Mouse (Mus musculus): ENCODE data around the gene Slc6a5. TPM values are rescaled to one million over a fixed set of nuclear protein-coding genes. Genes with fewer than 3 reads are reported as not detected.
"Not testable (repeated sequence)": the region's sequence is repeated elsewhere in the genome, so short reads cannot be mapped to it uniquely, and the experiment has no call there.

Slc6a5 gene
- polyA plus RNA-seq, 1 experiment from 2014 or later = 0.13 TPM

- Histone ChIP-seq H3K27ac (no peak overlapping the region), H3K9me3 (no peaks in the 10 kb centered on the region), H3K9ac (no peak overlapping the region), H3K36me3 (no peaks in the 10 kb centered on the region), H3K27me3 (peaks cover 86% of the 10 kb centered on the region), H3K4me1 (no peaks in the 10 kb centered on the region), H3K4me2 (replicated peaks) (no peak overlapping the region), H3K4me3 (no peak overlapping the region)
- under 1% methylated on average over 11 of the region's 11 CpGs for WGBS
- no peak for ATAC-seq (ENCODE audit: insufficient number of reproducible peaks, insufficient read depth, low FRiP score, low TSS enrichment)
Observed at GRCm38 (mm10) chr7:49915471-49915870, 5.5 kb downstream of the Slc6a5 start.

GRCm38 (mm10) chr7:49919494-49919893 lies 9.5 kb downstream of the Slc6a5 start:
- no peak overlapping the region for H3K4me3 ChIP-seq
- no peaks in the 10 kb centered on the region for H3K9me3 ChIP-seq
- WGBS = 90% methylated on average over 4 of the region's 4 CpGs
- no peak overlapping the region for H3K27ac ChIP-seq
- H3K4me2 ChIP-seq (replicated peaks) = no peak overlapping the region
- ATAC-seq (ENCODE audit: insufficient number of reproducible peaks, insufficient read depth, low FRiP score, low TSS enrichment) = no peak
- H3K4me1 ChIP-seq = no peaks in the 10 kb centered on the region
- no peaks in the 10 kb centered on the region for H3K36me3 ChIP-seq
- peaks cover 45% of the 10 kb centered on the region for H3K27me3 ChIP-seq
- H3K9ac ChIP-seq = no peak overlapping the region

- Histone ChIP-seq H3K9ac (no peak overlapping the region), H3K27ac (no peak overlapping the region), H3K9me3 (no peaks in the 10 kb centered on the region), H3K4me2 (replicated peaks) (no peak overlapping the region), H3K27me3 (peaks cover 34% of the 10 kb centered on the region), H3K4me3 (no peak overlapping the region), H3K4me1 (no peaks in the 10 kb centered on the region), H3K36me3 (no peaks in the 10 kb centered on the region)
- ATAC-seq (ENCODE audit: insufficient number of reproducible peaks, insufficient read depth, low FRiP score, low TSS enrichment) = no peak
- 83% methylated on average over 4 of the region's 4 CpGs for WGBS
Observed at GRCm38 (mm10) chr7:49920751-49921150, 10.8 kb downstream of the Slc6a5 start.

- WGBS = 46% methylated on average over 4 of the region's 4 CpGs
- H3K9ac ChIP-seq = no peak overlapping the region
- H3K4me3 ChIP-seq = no peak overlapping the region
- H3K36me3 ChIP-seq = no peaks in the 10 kb centered on the region
- H3K27me3 ChIP-seq = peaks cover 15% of the 10 kb centered on the region
- H3K4me1 ChIP-seq = no peaks in the 10 kb centered on the region
- no peak overlapping the region; the same call in 1 of the 2 replicates for H3K4me2 ChIP-seq (replicated peaks)
- H3K27ac ChIP-seq = no peak overlapping the region
- ATAC-seq (ENCODE audit: insufficient number of reproducible peaks, insufficient read depth, low FRiP score, low TSS enrichment) = 0 out of 2 replicates have a peak, but pooled peaks have one; percentile 32
- H3K9me3 ChIP-seq = no peaks in the 10 kb centered on the region
Observed at GRCm38 (mm10) chr7:49922928-49923327, 13.0 kb downstream of the Slc6a5 start.

GRCm38 (mm10) chr7:49923376-49923775 lies 13.4 kb downstream of the Slc6a5 start:
- H3K9ac ChIP-seq = no peak overlapping the region
- no peak overlapping the region; the same call in 1 of the 2 replicates for H3K4me2 ChIP-seq (replicated peaks)
- WGBS = 1% methylated on average over 13 of the region's 13 CpGs
- H3K4me1 ChIP-seq = no peaks in the 10 kb centered on the region
- H3K4me3 ChIP-seq = no peak overlapping the region
- no peak overlapping the region for H3K27ac ChIP-seq
- ATAC-seq (ENCODE audit: insufficient number of reproducible peaks, insufficient read depth, low FRiP score, low TSS enrichment) = no peak; the same call in 1 of the 2 replicates
- H3K36me3 ChIP-seq = no peaks in the 10 kb centered on the region
- H3K27me3 ChIP-seq = peaks cover 10% of the 10 kb centered on the region
- no peaks in the 10 kb centered on the region for H3K9me3 ChIP-seq

GRCm38 (mm10) chr7:49928571-49928970 lies 18.6 kb downstream of the Slc6a5 start:
- no peaks in the 10 kb centered on the region for H3K36me3 ChIP-seq
- H3K27me3 ChIP-seq = peaks cover 9% of the 10 kb centered on the region; the same call in 1 of the 2 replicates
- no peak for ATAC-seq (ENCODE audit: insufficient number of reproducible peaks, insufficient read depth, low FRiP score, low TSS enrichment)
- 36% methylated on average over 3 of the region's 3 CpGs for WGBS
- no peaks in the 10 kb centered on the region for H3K9me3 ChIP-seq
- no peak overlapping the region for H3K9ac ChIP-seq
- no peak overlapping the region for H3K4me3 ChIP-seq
- no peak overlapping the region for H3K4me2 ChIP-seq (replicated peaks)
- no peaks in the 10 kb centered on the region for H3K4me1 ChIP-seq
- H3K27ac ChIP-seq = no peak overlapping the region

GRCm38 (mm10) chr7:49929999-49930398 lies 20.1 kb downstream of the Slc6a5 start:
- no peak for ATAC-seq (ENCODE audit: insufficient number of reproducible peaks, insufficient read depth, low FRiP score, low TSS enrichment)
- Histone ChIP-seq H3K9me3 (no peaks in the 10 kb centered on the region), H3K4me1 (no peaks in the 10 kb centered on the region), H3K4me3 (no peak overlapping the region), H3K36me3 (no peaks in the 10 kb centered on the region), H3K9ac (no peak overlapping the region), H3K4me2 (replicated peaks) (no peak overlapping the region), H3K27ac (no peak overlapping the region), H3K27me3 (peaks cover 9% of the 10 kb centered on the region; the same call in 1 of the 2 replicates)
- WGBS = 53% methylated on average over 4 of the region's 4 CpGs

GRCm38 (mm10) chr7:49933386-49934115 lies 23.6 kb downstream of the Slc6a5 start:
- not testable (repeated sequence) for ATAC-seq (ENCODE audit: insufficient number of reproducible peaks, insufficient read depth, low FRiP score, low TSS enrichment); H3K27ac ChIP-seq; H3K4me3 ChIP-seq; H3K27me3 ChIP-seq; H3K36me3 ChIP-seq; H3K9me3 ChIP-seq; H3K9ac ChIP-seq; H3K4me1 ChIP-seq; H3K4me2 ChIP-seq (replicated peaks)
- 81% methylated on average over 14 of the region's 14 CpGs for WGBS

GRCm38 (mm10) chr7:49936821-49937220 lies 26.9 kb downstream of the Slc6a5 start:
- WGBS = 77% methylated on average over 3 of the region's 3 CpGs
- no peak overlapping the region for H3K27ac ChIP-seq

GRCm38 (mm10) chr7:49942023-49942422 lies 32.1 kb downstream of the Slc6a5 start:
- H3K4me2 ChIP-seq (replicated peaks) = no peak overlapping the region
- no peaks in the 10 kb centered on the region for H3K36me3 ChIP-seq
- 55% methylated on average over 3 of the region's 3 CpGs for WGBS
- no peak overlapping the region for H3K27ac ChIP-seq
- no peak overlapping the region for H3K9ac ChIP-seq
- ATAC-seq (ENCODE audit: insufficient number of reproducible peaks, insufficient read depth, low FRiP score, low TSS enrichment) = peak; percentile 49; the same call in 1 of the 2 replicates
- H3K4me1 ChIP-seq = no peaks in the 10 kb centered on the region
- no peaks in the 10 kb centered on the region for H3K27me3 ChIP-seq
- H3K4me3 ChIP-seq = no peak overlapping the region
- no peaks in the 10 kb centered on the region for H3K9me3 ChIP-seq

More at GRCm38 (mm10) chr7:49936821-49937220, 26.9 kb downstream of the Slc6a5 start:
- Histone ChIP-seq H3K27me3 (0 out of 2 replicates have a peak, but pooled peaks cover 5% of the 10 kb centered on the region), H3K4me2 (replicated peaks) (no peak overlapping the region), H3K4me1 (no peaks in the 10 kb centered on the region), H3K9ac (no peak overlapping the region), H3K9me3 (no peaks in the 10 kb centered on the region), H3K4me3 (no peak overlapping the region), H3K36me3 (no peaks in the 10 kb centered on the region)
- no peak for ATAC-seq (ENCODE audit: insufficient number of reproducible peaks, insufficient read depth, low FRiP score, low TSS enrichment)

GRCm38 (mm10) chr7:49942490-49942889 lies 32.5 kb downstream of the Slc6a5 start:
- H3K36me3 ChIP-seq = no peaks in the 10 kb centered on the region
- ATAC-seq (ENCODE audit: insufficient number of reproducible peaks, insufficient read depth, low FRiP score, low TSS enrichment) = no peak
- no peaks in the 10 kb centered on the region for H3K9me3 ChIP-seq
- H3K27me3 ChIP-seq = no peaks in the 10 kb centered on the region
- 62% methylated on average over 5 of the region's 5 CpGs for WGBS
- H3K9ac ChIP-seq = no peak overlapping the region
- no peak overlapping the region for H3K4me2 ChIP-seq (replicated peaks)
- no peak overlapping the region for H3K27ac ChIP-seq
- no peaks in the 10 kb centered on the region for H3K4me1 ChIP-seq
- H3K4me3 ChIP-seq = no peak overlapping the region

- no peak overlapping the region for H3K27ac ChIP-seq
- no peak overlapping the region for H3K9ac ChIP-seq
- 90% methylated on average over 9 of the region's 9 CpGs for WGBS
- H3K9me3 ChIP-seq = no peaks in the 10 kb centered on the region
- no peaks in the 10 kb centered on the region; the same call in 1 of the 2 replicates for H3K27me3 ChIP-seq
- H3K4me2 ChIP-seq (replicated peaks) = no peak overlapping the region
- no peaks in the 10 kb centered on the region for H3K36me3 ChIP-seq
- ATAC-seq (ENCODE audit: insufficient number of reproducible peaks, insufficient read depth, low FRiP score, low TSS enrichment) = no peak
- H3K4me1 ChIP-seq = no peaks in the 10 kb centered on the region
- H3K4me3 ChIP-seq = no peak overlapping the region
Observed at GRCm38 (mm10) chr7:49946691-49947090, 36.7 kb downstream of the Slc6a5 start.

Data from embryonic facial prominence, embryonic 12.5 days (tissue).